Mouse (Mus musculus) cerebellum, adult 18-20 months (tissue): ENCODE results near the gene Fuom.
"Not testable (repeated sequence)": the region's sequence is repeated elsewhere in the genome, so short reads cannot be mapped to it uniquely, and the experiment has no call there.

Experiments
- DNase-seq, 2 experiments: peaks; one replicate each; pipeline ENCODE4 v3.0.0; 2021

The Fuom gene

GRCm38 (mm10) chr7:140101993-140102860 is at the start of gene Fuom:
Gene Fuom, minus strand, starts transcription at chr7:140102441.
- DNase-seq, result peak; percentile 87 to 89

GRCm38 (mm10) chr7:140144550-140144949 is 42.3 kb upstream of the Fuom start:
- no peak for DNase-seq

GRCm38 (mm10) chr7:140141350-140141749 is 39.1 kb upstream of the Fuom start:
- DNase-seq, result peak; percentile 76 to 79

GRCm38 (mm10) chr7:140138021-140138310 is 35.7 kb upstream of the Fuom start:
- DNase-seq, result no peak

GRCm38 (mm10) chr7:140137135-140138020 is 35.1 kb upstream of the Fuom start, which contains the start of gene Mtg1:
Gene Mtg1, plus strand, starts transcription at chr7:140137564.
- peak; percentile 93 to 99 for DNase-seq

- no peak for DNase-seq
Measured at GRCm38 (mm10) chr7:140135106-140135770, 33.0 kb upstream of the Fuom start.

DNA sequence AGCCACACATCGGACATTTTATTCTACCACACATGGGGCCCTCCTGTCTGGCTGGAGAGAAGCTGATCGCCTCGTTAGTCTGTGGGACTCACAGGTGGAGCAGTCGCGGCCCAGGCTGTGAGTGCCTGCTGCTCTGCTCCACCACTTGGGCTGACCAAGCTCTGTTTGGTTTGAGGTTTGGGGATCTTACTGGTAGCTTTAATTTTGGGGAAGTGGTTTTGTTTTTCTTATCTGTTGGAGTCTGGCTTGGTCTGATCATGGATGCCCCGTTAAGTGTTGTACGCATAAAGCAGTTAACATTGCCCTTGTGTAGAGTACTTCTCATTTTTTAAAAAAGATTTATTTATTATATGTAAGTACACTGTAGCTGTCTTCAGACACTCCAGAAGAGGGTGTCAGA is 31.8 kb upstream of the Fuom start:
- not testable (repeated sequence) for DNase-seq

GRCm38 (mm10) chr7:140132184-140132583 is 29.9 kb upstream of the Fuom start:
- DNase-seq, result not testable (repeated sequence)

GRCm38 (mm10) chr7:140127911-140128310 is 25.7 kb upstream of the Fuom start:
- DNase-seq, result no peak

- no peak for DNase-seq
Measured at GRCm38 (mm10) chr7:140126934-140127333, 24.7 kb upstream of the Fuom start.

GRCm38 (mm10) chr7:140126022-140126350 is 23.7 kb upstream of the Fuom start:
- DNase-seq, result no peak

DNA sequence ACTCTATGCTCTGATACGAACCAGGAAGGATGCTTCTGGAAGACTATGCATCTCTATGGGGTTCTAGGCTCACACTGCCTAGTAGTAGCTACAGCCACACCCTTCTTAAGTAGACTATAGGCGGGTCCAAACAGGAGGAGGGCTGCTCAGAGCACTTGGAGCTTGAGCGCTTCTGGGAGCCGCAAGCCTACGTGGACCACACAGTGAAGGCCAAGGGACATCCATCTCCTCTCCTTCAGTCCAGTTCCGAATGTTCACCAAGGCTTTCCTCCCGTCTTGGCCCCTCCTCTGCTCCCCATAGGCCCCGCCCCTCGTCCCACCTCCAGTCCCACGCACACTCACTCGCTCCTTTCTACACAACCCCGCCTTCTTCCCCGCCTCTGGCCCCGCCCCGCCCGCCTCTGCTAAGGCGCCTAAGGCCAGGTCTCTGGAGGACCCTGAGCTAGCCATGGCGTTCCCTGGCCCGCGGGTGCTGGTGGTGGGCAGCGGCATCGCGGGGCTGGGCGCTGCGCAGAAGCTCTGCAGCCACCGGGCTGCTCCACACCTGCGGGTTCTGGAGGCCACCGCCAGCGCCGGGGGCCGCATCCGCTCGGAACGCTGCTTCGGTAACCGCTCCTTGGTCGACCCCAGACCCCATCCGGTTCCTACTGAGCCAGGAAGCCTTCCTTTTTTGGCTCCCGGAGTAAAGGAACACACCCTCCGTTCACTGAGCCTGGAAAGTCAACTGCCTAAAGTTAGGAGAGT is 23.2 kb upstream of the Fuom start:
- DNase-seq, result peak; percentile 93 to 97

- no peak for DNase-seq
Measured at GRCm38 (mm10) chr7:140124382-140124781, 22.1 kb upstream of the Fuom start.

- no peak for DNase-seq
Measured at GRCm38 (mm10) chr7:140122765-140123164, 20.5 kb upstream of the Fuom start.

- DNase-seq, result no peak
Measured at GRCm38 (mm10) chr7:140121338-140121910, 19.2 kb upstream of the Fuom start.

DNA sequence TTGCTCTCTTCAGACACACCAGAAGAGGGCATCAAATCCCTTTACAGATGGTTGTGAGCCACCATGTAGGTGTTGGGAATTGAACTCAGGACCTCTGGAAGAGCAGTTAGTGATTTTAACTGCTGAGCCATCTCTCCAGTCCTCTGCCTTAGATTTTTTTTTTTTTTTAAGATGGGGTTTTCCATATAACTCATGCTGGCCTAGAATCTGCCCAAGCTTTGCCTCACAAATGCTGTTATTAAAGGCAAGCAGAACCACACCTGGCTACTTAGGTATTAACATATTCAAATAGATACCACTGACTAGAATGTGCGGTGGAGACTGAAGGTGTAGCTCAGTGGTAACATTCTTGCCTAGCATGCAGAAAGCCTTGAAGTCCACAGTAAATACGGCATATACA is 18.2 kb upstream of the Fuom start:
- DNase-seq, result no peak

DNA sequence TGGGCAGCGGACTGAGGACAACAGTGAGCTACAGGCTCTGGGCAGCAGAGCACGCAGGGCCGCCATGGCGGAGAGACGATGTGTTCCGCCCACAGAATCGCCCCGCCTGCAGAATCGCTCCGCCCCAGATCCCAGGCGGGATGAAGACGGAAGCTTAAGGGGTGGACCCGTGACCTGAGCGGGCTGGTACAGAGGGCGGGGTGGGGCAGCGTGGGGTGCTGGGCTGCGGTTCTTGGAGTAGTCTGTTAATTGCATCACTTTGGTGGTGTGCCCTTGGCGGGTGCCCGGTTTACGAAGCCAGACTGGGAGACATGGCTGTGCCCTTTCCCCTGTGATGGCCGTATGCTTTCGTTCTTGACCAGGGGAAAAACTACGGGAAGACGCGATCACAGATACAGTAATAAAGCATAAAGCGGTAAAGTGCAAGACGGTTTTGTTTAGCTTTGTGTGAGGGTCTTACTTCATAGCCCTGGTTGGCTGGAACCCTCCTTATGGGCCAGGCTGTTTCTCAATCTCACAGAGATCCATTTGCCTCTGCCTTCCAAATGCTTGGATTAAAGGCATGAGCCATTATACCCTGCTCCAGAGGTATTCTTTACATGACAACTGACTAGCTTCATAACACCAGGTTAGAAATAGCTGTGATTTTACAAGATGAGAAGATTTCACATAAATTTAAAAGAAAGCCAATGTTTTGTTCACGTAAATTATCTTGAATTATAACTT is 14.3 kb upstream of the Fuom start, which contains the start of gene Echs1:
Gene Echs1 (minus strand): TSS at position 148 of the 726 bp plus-strand sequence.
- DNase-seq, result peak; percentile 87 to 93

- peak; percentile 31 to 52 for DNase-seq
Measured at GRCm38 (mm10) chr7:140115583-140116328, 13.5 kb upstream of the Fuom start, which contains the start of gene Paox. Gene Paox, plus strand, starts transcription at chr7:140115799.

GRCm38 (mm10) chr7:140111943-140112342 is 9.7 kb upstream of the Fuom start:
- DNase-seq, result no peak

DNA sequence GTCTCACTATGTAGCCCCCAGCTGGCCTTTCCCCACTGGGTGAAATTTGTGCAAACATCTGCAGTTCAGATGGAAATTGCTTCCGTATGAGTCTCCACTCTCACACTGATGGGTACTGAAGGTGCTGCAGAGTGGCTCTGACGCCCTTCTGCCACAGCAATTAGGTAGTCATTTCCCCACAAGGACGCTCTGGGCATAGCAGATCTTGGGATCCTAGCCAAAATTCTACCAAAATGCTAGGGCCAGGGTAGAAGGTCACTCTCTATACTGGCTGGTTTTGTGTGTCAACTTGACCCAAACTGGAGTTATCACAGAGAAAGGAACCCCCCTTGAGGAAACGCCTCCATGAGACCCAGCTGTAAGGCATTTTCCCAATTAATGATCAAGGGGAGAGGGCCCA is 1.8 kb upstream of the Fuom start:
- DNase-seq, result no peak

GRCm38 (mm10) chr7:140101498-140101897 is 743 bp downstream of the Fuom start:
- peak; percentile 32 to 52 for DNase-seq
